Mouse (Mus musculus) embryonic facial prominence, embryonic 14.5 days (tissue): Measurements from ENCODE around the gene Itgb1bp2. TPM values are rescaled to one million over a fixed set of nuclear protein-coding genes. Genes with fewer than 3 reads are reported as not detected.

Experiments
- polyA plus RNA-seq: library from polyadenylated mRNA; unstranded; fragments of >200 nt; fragmentation: Nextera tagmentation; extraction: Ambion mirVana; gene quantifications from 2 replicates; pipeline ENCODE4 v1.2.1, GENCODE M21; 2014

Gene Itgb1bp2
- polyA plus RNA-seq, 1 experiment from 2014 or later = 157 TPM

Other genes starting within 250 kb of the Itgb1bp2 start
- gene Snx12, start 226.5 kb upstream of the Itgb1bp2 start, polyA plus RNA-seq = 42.1 and 46.8 TPM in 2 replicates
- gene Foxo4, start 194.6 kb upstream of the Itgb1bp2 start, polyA plus RNA-seq = 4.6 and 4.9 TPM in 2 replicates
- not detected in 2 replicates for gene Gm614, start 185.1 kb upstream of the Itgb1bp2 start, polyA plus RNA-seq
- 12.6 and 14.5 TPM in 2 replicates for gene Il2rg, start 180.8 kb upstream of the Itgb1bp2 start, polyA plus RNA-seq
- not detected in 2 replicates for gene Gm20489, start 180.1 kb upstream of the Itgb1bp2 start, polyA plus RNA-seq
- 38.0 and 42.5 TPM in 2 replicates for gene Med12, start 175.1 kb upstream of the Itgb1bp2 start, polyA plus RNA-seq
- gene Nlgn3, start 149.9 kb upstream of the Itgb1bp2 start, polyA plus RNA-seq = 13.9 and 18.8 TPM in 2 replicates
- gene Gjb1, start 72.7 kb upstream of the Itgb1bp2 start, polyA plus RNA-seq = 0.48 and 0.51 TPM in 2 replicates
- gene Zmym3, start 28.2 kb upstream of the Itgb1bp2 start, polyA plus RNA-seq = 27.1 and 30.1 TPM in 2 replicates
- gene Nono, start 19.8 kb upstream of the Itgb1bp2 start, polyA plus RNA-seq = 328 and 365 TPM in 2 replicates
- gene Taf1, start 83.6 kb downstream of the Itgb1bp2 start, polyA plus RNA-seq = 12.6 and 15.3 TPM in 2 replicates
- 182 and 200 TPM in 2 replicates for gene Ogt, start 191.0 kb downstream of the Itgb1bp2 start, polyA plus RNA-seq